Comparison of ENCODE assay signal across 23 mouse cellular contexts in genomic region chr16:20012647-20013046, GRCm38 (mm10). TPM values are rescaled to one million over a fixed set of nuclear protein-coding genes. Genes with fewer than 3 reads are reported as not detected.
A peak's percentile ranks its signal among the peaks of the same experiment; 100 is the strongest.
DNase-seq lines count a peak whose midpoint lies in the region; ATAC-seq and TF ChIP-seq lines count a peak whose summit lies in the region.
"Had no signal": no experiment of that assay in that cellular context is flagged by ENCODE, and none has a peak within 500 bp of the region (broad histone marks: within the 10 kb centered on the region; RNA-seq: fewer than 3 reads in every experiment).

No protein-coding gene starts in this region.

- no peak overlapping the region for H3K27ac ChIP-seq in intestine, embryonic 16.5 days (ENCODE audit: low read length)
- no peak overlapping the region for H3K27ac ChIP-seq in intestine, embryonic 15.5 days
- no peak overlapping the region for H3K27ac ChIP-seq in kidney, embryonic 14.5 days (ENCODE audit: low read depth, low read length)
- H3K27ac ChIP-seq in intestine, postnatal 0 days (ENCODE audit: low read depth, low read length) = no peak overlapping the region
- H3K27ac ChIP-seq: embryonic facial prominence, embryonic 10.5 days; embryonic facial prominence, embryonic 12.5 days; forebrain, embryonic 13.5 days; forebrain, embryonic 15.5 days had no signal

- no peak for TF ChIP-seq CTCF in intestine, postnatal 0 days (IDR thresholded peaks at IDR 0.05; ENCODE audit: low read depth)

- H3K4me1 ChIP-seq in intestine, embryonic 16.5 days (ENCODE audit: control insufficient read depth, insufficient read depth, low read length) = no peaks in the 10 kb centered on the region
- H3K4me1 ChIP-seq in intestine, embryonic 15.5 days (replicated peaks) = no peaks in the 10 kb centered on the region
- H3K4me1 ChIP-seq in kidney, embryonic 14.5 days (ENCODE audit: control insufficient read depth, insufficient read depth, low read length) = no peaks in the 10 kb centered on the region
- no peaks in the 10 kb centered on the region for H3K4me1 ChIP-seq in intestine, postnatal 0 days (replicated peaks; ENCODE audit: control insufficient read depth, insufficient read depth, low read length)
- H3K4me1 ChIP-seq: embryonic facial prominence, embryonic 10.5 days; embryonic facial prominence, embryonic 12.5 days; forebrain, embryonic 13.5 days; forebrain, embryonic 15.5 days had no signal

- DNase-seq in kidney, adult 9 months = peak; percentile 73
- DNase-seq: adrenal gland, adult 8-10 months; adrenal gland, postnatal 14 days; adrenal gland, postnatal 36 days; B cell, adult 2 months; cerebellum, adult 11-12 months; cerebellum, adult 2 months; cerebellum, adult 9-10 months; cerebellum, postnatal 10 days; cerebellum, postnatal 25 days had no signal

- no peaks in the 10 kb centered on the region for H3K27me3 ChIP-seq in intestine, embryonic 16.5 days (replicated peaks; ENCODE audit: control insufficient read depth, insufficient read depth, low read length)
- H3K27me3 ChIP-seq in intestine, embryonic 15.5 days (replicated peaks) = no peaks in the 10 kb centered on the region
- H3K27me3 ChIP-seq in kidney, embryonic 14.5 days (ENCODE audit: control insufficient read depth, insufficient read depth, low read length) = no peaks in the 10 kb centered on the region
- no peaks in the 10 kb centered on the region for H3K27me3 ChIP-seq in intestine, postnatal 0 days (replicated peaks; ENCODE audit: control insufficient read depth, insufficient read depth, low read length)
- H3K27me3 ChIP-seq: CH12.LX; embryonic facial prominence, embryonic 12.5 days; forebrain, embryonic 13.5 days; forebrain, embryonic 15.5 days; Patski had no signal

- no peak overlapping the region for H3K4me2 ChIP-seq in intestine, embryonic 16.5 days (ENCODE audit: low read depth, low read length)
- no peak overlapping the region for H3K4me2 ChIP-seq in intestine, embryonic 15.5 days (replicated peaks)
- no peak overlapping the region for H3K4me2 ChIP-seq in kidney, embryonic 14.5 days (replicated peaks; ENCODE audit: low read depth, low read length)
- no peak overlapping the region for H3K4me2 ChIP-seq in intestine, postnatal 0 days (replicated peaks; ENCODE audit: low read depth)
- H3K4me2 ChIP-seq: embryonic facial prominence, embryonic 12.5 days; forebrain, embryonic 13.5 days; forebrain, embryonic 15.5 days had no signal

- H3K4me3 ChIP-seq in intestine, embryonic 16.5 days (ENCODE audit: low read length) = no peak overlapping the region
- H3K4me3 ChIP-seq in intestine, embryonic 15.5 days (replicated peaks) = no peak overlapping the region
- H3K4me3 ChIP-seq in kidney, embryonic 14.5 days (ENCODE audit: low read length) = no peak overlapping the region
- H3K4me3 ChIP-seq in intestine, postnatal 0 days (ENCODE audit: low read depth, low read length) = no peak overlapping the region
- H3K4me3 ChIP-seq: embryonic facial prominence, embryonic 10.5 days; embryonic facial prominence, embryonic 12.5 days; forebrain, embryonic 13.5 days; forebrain, embryonic 15.5 days had no signal

- ATAC-seq in intestine, embryonic 16.5 days = peak; percentile 59
- ATAC-seq in intestine, embryonic 15.5 days = no peak; the same call in 1 of the 2 replicates
- no peak for ATAC-seq in kidney, embryonic 14.5 days (ENCODE audit: low FRiP score, low TSS enrichment)
- ATAC-seq in intestine, postnatal 0 days = peak; percentile 28; the same call in 1 of the 2 replicates
- ATAC-seq: activated CD4-positive, CD25-positive, alpha-beta regulatory T cell, adult 4 months; CD4-positive, CD25-positive, alpha-beta regulatory T cell, adult 4 months; forebrain, embryonic 13.5 days; forebrain, embryonic 15.5 days; Patski had no signal

- no peaks in the 10 kb centered on the region for H3K9me3 ChIP-seq in intestine, embryonic 16.5 days (ENCODE audit: control insufficient read depth, low read length)
- no peaks in the 10 kb centered on the region for H3K9me3 ChIP-seq in intestine, embryonic 15.5 days
- no peaks in the 10 kb centered on the region for H3K9me3 ChIP-seq in kidney, embryonic 14.5 days (ENCODE audit: control insufficient read depth, low read length)
- no peaks in the 10 kb centered on the region for H3K9me3 ChIP-seq in intestine, postnatal 0 days (ENCODE audit: control insufficient read depth)
- H3K9me3 ChIP-seq: embryonic facial prominence, embryonic 10.5 days; embryonic facial prominence, embryonic 12.5 days; forebrain, embryonic 13.5 days; forebrain, embryonic 15.5 days had no signal

- no peaks in the 10 kb centered on the region for H3K36me3 ChIP-seq in intestine, embryonic 16.5 days (ENCODE audit: control insufficient read depth, insufficient read depth, low read length)
- H3K36me3 ChIP-seq in intestine, embryonic 15.5 days = no peaks in the 10 kb centered on the region
- no peaks in the 10 kb centered on the region for H3K36me3 ChIP-seq in kidney, embryonic 14.5 days (ENCODE audit: control insufficient read depth, insufficient read depth, low read length)
- H3K36me3 ChIP-seq in intestine, postnatal 0 days (ENCODE audit: control insufficient read depth, insufficient read depth) = no peaks in the 10 kb centered on the region
- H3K36me3 ChIP-seq: embryonic facial prominence, embryonic 10.5 days; embryonic facial prominence, embryonic 12.5 days; forebrain, embryonic 15.5 days; G1E had no signal

- H3K9ac ChIP-seq in intestine, embryonic 16.5 days (ENCODE audit: low read depth, low read length) = no peak overlapping the region
- H3K9ac ChIP-seq in intestine, embryonic 15.5 days = no peak overlapping the region
- H3K9ac ChIP-seq in kidney, embryonic 14.5 days (ENCODE audit: low read depth, low read length) = no peak overlapping the region
- no peak overlapping the region for H3K9ac ChIP-seq in intestine, postnatal 0 days (ENCODE audit: low read depth, low read length)
- H3K9ac ChIP-seq: embryonic facial prominence, embryonic 12.5 days; forebrain, embryonic 13.5 days; forebrain, embryonic 15.5 days had no signal

RNA-seq across cellular contexts. Expression of gene Klhl6, which starts 29.8 kb away (rescaled TPM):
- 7.2 and 8.2 TPM in 2 replicates for polyA plus RNA-seq in intestine, embryonic 16.5 days (2015; fragmentation: Nextera tagmentation; extraction: Ambion mirVana)
- 8.2 and 9.1 TPM in 2 replicates for polyA plus RNA-seq in intestine, embryonic 15.5 days (2015; fragmentation: Nextera tagmentation; extraction: Ambion mirVana)
- polyA plus RNA-seq in kidney, embryonic 14.5 days (2014; fragmentation: Nextera tagmentation; extraction: Ambion mirVana) = 9.2 and 10.7 TPM in 2 replicates
- polyA plus RNA-seq in intestine, postnatal 0 days (2015; fragmentation: Nextera tagmentation; extraction: Ambion mirVana) = 2.6 and 3.0 TPM in 2 replicates

Comparison
In these comparisons a context has a peak if more than half of its experiments do, and no peak if none do; other contexts are left out.
1. ATAC-seq: peak in intestine, embryonic 16.5 days (single experiment) and intestine, postnatal 0 days (single experiment); none in intestine, embryonic 15.5 days (single experiment) and kidney, embryonic 14.5 days (single experiment).